Mouse (Mus musculus): ENCODE data around the gene Pam16.

- TF ChIP-seq POLR2A (IDR thresholded peaks at IDR 0.05; ENCODE audit: borderline replicate concordance, insufficient read depth, low read length) = no peak
- no peak for TF ChIP-seq CTCF (IDR thresholded peaks at IDR 0.05; ENCODE audit: borderline replicate concordance, insufficient read depth, low read depth, low read length)
Observed at GRCm38 (mm10) chr16:4635760-4636159, 11.0 kb upstream of the Pam16 start.

All from cerebellum, adult 2 months (tissue).